Mouse (Mus musculus) cortical plate, adult 2 months (tissue): ENCODE data around the gene Eif4g3. TPM values are rescaled to one million over a fixed set of nuclear protein-coding genes. Genes with fewer than 3 reads are reported as not detected.

Experiments
- H3K27ac ChIP-seq: fragments of 200-500 bp; 2 replicates; pipeline ENCODE4 v1.5.1; 2012; ENCODE audit warnings: low read length, control low read depth, inconsistent platforms; ENCODE audit not compliant: insufficient read depth
- H3K4me1 ChIP-seq: fragments of 200-500 bp; 2 replicates; pipeline ENCODE4 v1.6.1; 2011; ENCODE audit warnings: low read length; ENCODE audit not compliant: control insufficient read depth, insufficient read depth
- H3K4me3 ChIP-seq: fragments of 200-500 bp; 2 replicates; pipeline ENCODE4 v1.5.1; 2011; ENCODE audit warnings: mild to moderate bottlenecking, low read length, control low read depth; ENCODE audit not compliant: insufficient read depth
- CTCF ChIP-seq: fragments of 200-500 bp; IDR thresholded peaks from 2 replicates; pipeline ENCODE4 v1.5.1; 2011; ENCODE audit warnings: mild to moderate bottlenecking, control low read depth, low read length; ENCODE audit not compliant: insufficient read depth; ENCODE audit errors: extremely low read depth
- POLR2A ChIP-seq: fragments of 200-500 bp; IDR thresholded peaks from 2 replicates; pipeline ENCODE4 v1.6.1; 2011; ENCODE audit warnings: mild to moderate bottlenecking, low read length, control low read depth; ENCODE audit not compliant: insufficient read depth; ENCODE audit errors: extremely low read depth
- polyA plus RNA-seq: library from polyadenylated mRNA; depleted of rRNA; stranded (reverse); fragments of >200 nt; gene quantifications from 2 replicates; pipeline ENCODE4 v1.2.3, GENCODE M21; 2012

The Eif4g3 gene
- polyA plus RNA-seq, 1 experiment, result 148 TPM

GRCm38 (mm10) chr4:138084851-138085573 lies 92.2 kb downstream of the Eif4g3 start:
- H3K4me1 ChIP-seq, result peaks cover 10% of the 10 kb centered on the region
- TF ChIP-seq CTCF (no peak), POLR2A (no peak)
- no peak overlapping the region for H3K4me3 ChIP-seq
- no peak overlapping the region for H3K27ac ChIP-seq

GRCm38 (mm10) chr4:138086949-138087348 lies 94.1 kb downstream of the Eif4g3 start:
- peaks cover 7% of the 10 kb centered on the region for H3K4me1 ChIP-seq
- no peak overlapping the region for H3K4me3 ChIP-seq
- no peak for TF ChIP-seq CTCF
- no peak overlapping the region for H3K27ac ChIP-seq

GRCm38 (mm10) chr4:138089512-138089911 lies 96.7 kb downstream of the Eif4g3 start:
- H3K4me3 ChIP-seq, result no peak overlapping the region
- H3K27ac ChIP-seq, result no peak overlapping the region
- peaks cover 11% of the 10 kb centered on the region for H3K4me1 ChIP-seq
- no peak for TF ChIP-seq CTCF
- TF ChIP-seq POLR2A, result no peak

GRCm38 (mm10) chr4:138091562-138092194 lies 98.9 kb downstream of the Eif4g3 start:
- no peak overlapping the region for H3K27ac ChIP-seq
- TF ChIP-seq CTCF (no peak), POLR2A (no peak)
- H3K4me3 ChIP-seq, result no peak overlapping the region
- H3K4me1 ChIP-seq, result peaks cover 10% of the 10 kb centered on the region

GRCm38 (mm10) chr4:138100456-138100855 lies 107.6 kb downstream of the Eif4g3 start:
- H3K4me3 ChIP-seq, result no peak overlapping the region
- peaks cover 9% of the 10 kb centered on the region for H3K4me1 ChIP-seq

GRCm38 (mm10) chr4:138101795-138102194 lies 109.0 kb downstream of the Eif4g3 start:
- Histone ChIP-seq H3K27ac (no peak overlapping the region), H3K4me1 (peaks cover 10% of the 10 kb centered on the region), H3K4me3 (no peak overlapping the region)
- TF ChIP-seq POLR2A (no peak), CTCF (no peak)

More at GRCm38 (mm10) chr4:138100456-138100855, 107.6 kb downstream of the Eif4g3 start:
- no peak overlapping the region for H3K27ac ChIP-seq
- no peak for TF ChIP-seq POLR2A
- no peak for TF ChIP-seq CTCF

- no peak overlapping the region for H3K27ac ChIP-seq
- H3K4me3 ChIP-seq, result no peak overlapping the region
- peaks cover 10% of the 10 kb centered on the region for H3K4me1 ChIP-seq
- no peak for TF ChIP-seq CTCF
- TF ChIP-seq POLR2A, result no peak
Measured at GRCm38 (mm10) chr4:138102413-138102812, 109.6 kb downstream of the Eif4g3 start.

- no peak overlapping the region for H3K27ac ChIP-seq
Measured at GRCm38 (mm10) chr4:138104967-138105366, 112.1 kb downstream of the Eif4g3 start.

GRCm38 (mm10) chr4:138107441-138108409 lies 114.9 kb downstream of the Eif4g3 start:
- TF ChIP-seq CTCF (peak; percentile 87), POLR2A (no peak)
- H3K4me1 ChIP-seq, result peaks cover 6% of the 10 kb centered on the region
- H3K27ac ChIP-seq, result no peak overlapping the region

More at GRCm38 (mm10) chr4:138104967-138105366, 112.1 kb downstream of the Eif4g3 start:
- H3K4me3 ChIP-seq, result no peak overlapping the region
- TF ChIP-seq CTCF (no peak), POLR2A (no peak)
- peaks cover 11% of the 10 kb centered on the region for H3K4me1 ChIP-seq

More at GRCm38 (mm10) chr4:138107441-138108409, 114.9 kb downstream of the Eif4g3 start:
- H3K4me3 ChIP-seq, result no peak overlapping the region
